Mouse (Mus musculus): ENCODE results near the gene Clba1. TPM values are rescaled to one million over a fixed set of nuclear protein-coding genes. Genes with fewer than 3 reads are reported as not detected.

The Clba1 gene
- polyA plus RNA-seq, 1 experiment from 2014 or later, result 16.5 TPM

DNA sequence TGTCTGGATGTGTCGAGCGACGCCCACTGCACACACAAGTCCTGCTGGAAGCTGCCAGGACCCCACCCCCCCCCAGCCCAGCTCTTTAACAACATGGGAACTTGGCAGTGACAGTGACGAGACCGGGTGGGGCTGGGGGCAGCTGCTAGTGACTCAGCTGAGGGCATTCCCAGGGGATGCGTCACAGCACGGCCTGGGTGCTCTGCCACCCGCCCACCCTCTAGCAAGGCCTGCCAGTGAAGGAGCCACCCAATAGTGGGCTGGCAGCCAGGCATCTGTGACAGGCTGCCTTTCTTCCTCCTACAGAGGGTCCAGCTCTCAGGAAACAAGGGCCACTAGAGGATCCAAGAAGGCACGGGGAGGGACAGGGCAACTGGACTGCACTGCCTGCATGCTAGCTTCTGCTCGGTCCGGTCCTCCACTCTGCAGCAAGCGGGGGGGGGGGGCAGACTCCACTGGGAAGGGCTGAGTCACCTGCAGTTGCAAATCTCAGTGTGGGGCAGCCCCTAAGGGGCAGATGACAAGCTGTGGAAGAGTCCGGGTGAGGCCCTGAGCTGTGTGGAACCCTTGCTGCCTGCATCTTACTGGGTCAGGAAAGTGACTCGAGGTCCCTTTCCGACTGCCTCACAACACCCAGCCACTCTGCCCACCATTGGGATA, 10.9 kb upstream of the Clba1 start:
- Histone ChIP-seq H3K36me3 (no peaks in the 10 kb centered on the region), H3K27ac (no peak overlapping the region), H3K4me1 (peaks cover 20% of the 10 kb centered on the region), H3K9me3 (no peaks in the 10 kb centered on the region), H3K4me2 (replicated peaks) (no peak overlapping the region), H3K9ac (no peak overlapping the region), H3K27me3 (replicated peaks) (peaks cover 21% of the 10 kb centered on the region), H3K4me3 (no peak overlapping the region)
- 73% methylated on average over 15 of the region's 15 CpGs for WGBS
- ATAC-seq (ENCODE audit: low FRiP score, low read depth), result no peak

DNA sequence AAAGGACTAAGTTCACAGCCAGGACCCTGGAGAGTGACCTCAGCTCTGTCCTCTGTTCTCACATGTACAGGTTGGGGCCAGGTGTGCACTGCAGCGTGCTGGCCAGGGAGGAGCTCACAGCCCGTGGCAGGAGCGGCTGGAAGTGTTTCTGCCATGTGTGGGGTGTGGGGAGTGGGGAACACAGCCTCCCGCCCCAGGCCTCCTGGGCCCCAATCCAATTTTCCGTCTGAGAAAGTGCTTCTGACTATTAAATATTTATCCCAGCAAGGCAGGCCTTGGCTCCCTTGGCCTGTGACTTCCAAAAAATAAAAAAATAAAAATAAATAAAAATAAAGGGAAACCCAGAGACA, 10.4 kb upstream of the Clba1 start:
- no peak for ATAC-seq (ENCODE audit: low FRiP score, low read depth)
- H3K4me3 ChIP-seq, result no peak overlapping the region
- no peak overlapping the region for H3K4me2 ChIP-seq (replicated peaks)
- H3K9me3 ChIP-seq, result no peaks in the 10 kb centered on the region
- no peak overlapping the region for H3K9ac ChIP-seq
- WGBS, result 42% methylated on average over 5 of the region's 5 CpGs
- no peak overlapping the region for H3K27ac ChIP-seq
- peaks cover 26% of the 10 kb centered on the region for H3K27me3 ChIP-seq (replicated peaks)
- no peaks in the 10 kb centered on the region for H3K36me3 ChIP-seq
- H3K4me1 ChIP-seq, result peaks cover 25% of the 10 kb centered on the region

DNA sequence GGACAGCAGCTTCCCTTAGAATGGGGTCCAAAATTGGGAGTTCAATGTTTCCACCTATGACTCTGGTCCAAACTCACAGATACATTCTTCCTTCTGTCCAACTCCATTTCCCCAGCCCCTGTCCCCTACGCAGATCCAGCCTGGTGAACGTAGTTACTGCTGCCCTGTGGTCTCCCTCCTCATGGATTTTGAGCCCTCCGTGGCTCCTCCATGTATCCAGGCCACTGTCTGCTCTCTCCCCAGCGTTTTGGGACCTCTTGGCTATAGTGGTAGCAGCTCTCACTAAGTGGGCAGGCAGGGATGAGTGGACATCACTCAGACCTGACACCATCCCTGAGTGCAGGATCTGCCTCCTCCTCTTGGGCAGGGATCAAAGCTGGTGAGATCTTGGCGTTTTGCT, 10.0 kb upstream of the Clba1 start:
- ATAC-seq (ENCODE audit: low FRiP score, low read depth), result no peak
- H3K27ac ChIP-seq, result no peak overlapping the region
- no peaks in the 10 kb centered on the region for H3K9me3 ChIP-seq
- H3K4me2 ChIP-seq (replicated peaks), result no peak overlapping the region
- peaks cover 30% of the 10 kb centered on the region for H3K27me3 ChIP-seq (replicated peaks)
- H3K36me3 ChIP-seq, result no peaks in the 10 kb centered on the region
- no peak overlapping the region for H3K9ac ChIP-seq
- 75% methylated on average over 5 of the region's 5 CpGs for WGBS
- peaks cover 25% of the 10 kb centered on the region for H3K4me1 ChIP-seq
- no peak overlapping the region for H3K4me3 ChIP-seq

DNA sequence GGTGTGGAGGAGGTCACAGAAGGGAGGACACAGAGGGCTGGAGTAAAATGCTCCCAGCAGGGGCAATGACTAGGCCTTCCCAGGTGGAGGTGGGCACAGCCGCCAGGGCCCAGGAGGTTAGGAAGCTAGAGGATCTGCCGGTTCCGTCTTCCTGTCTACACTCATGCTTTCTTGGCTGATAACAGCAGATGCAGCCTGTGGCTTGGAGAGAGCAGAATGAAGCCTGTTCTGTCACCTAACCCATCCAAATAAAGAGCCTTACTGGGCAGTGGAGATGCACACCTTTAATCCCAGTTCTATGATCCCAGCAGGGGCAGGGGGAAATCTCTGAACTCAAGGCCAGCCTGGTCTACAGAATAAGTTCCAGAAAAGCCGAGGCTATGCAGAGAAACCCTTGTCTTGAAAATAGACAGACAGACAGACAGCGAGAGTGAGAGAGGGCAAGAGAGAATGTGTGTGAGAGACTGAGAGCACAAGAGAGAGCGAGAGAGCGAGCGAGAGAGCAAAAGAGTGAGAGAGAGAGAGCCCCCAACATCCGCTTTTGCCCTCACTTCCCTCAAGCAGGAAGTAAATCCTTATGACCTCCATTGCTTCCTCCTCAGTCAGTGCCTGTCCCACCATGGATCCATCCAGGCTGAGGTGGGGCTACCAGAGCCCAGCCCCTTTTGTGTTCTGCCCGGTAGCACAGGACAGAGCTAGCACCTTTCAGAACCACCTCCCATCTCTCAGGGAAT, 9.3 kb upstream of the Clba1 start:
- Histone ChIP-seq H3K4me3 (no peak overlapping the region), H3K27ac (no peak overlapping the region), H3K9ac (no peak overlapping the region), H3K4me2 (replicated peaks) (no peak overlapping the region), H3K27me3 (replicated peaks) (peaks cover 30% of the 10 kb centered on the region), H3K9me3 (no peaks in the 10 kb centered on the region), H3K36me3 (no peaks in the 10 kb centered on the region), H3K4me1 (peaks cover 21% of the 10 kb centered on the region)
- no peak for ATAC-seq (ENCODE audit: low FRiP score, low read depth)
- 79% methylated on average over 10 of the region's 10 CpGs for WGBS

DNA sequence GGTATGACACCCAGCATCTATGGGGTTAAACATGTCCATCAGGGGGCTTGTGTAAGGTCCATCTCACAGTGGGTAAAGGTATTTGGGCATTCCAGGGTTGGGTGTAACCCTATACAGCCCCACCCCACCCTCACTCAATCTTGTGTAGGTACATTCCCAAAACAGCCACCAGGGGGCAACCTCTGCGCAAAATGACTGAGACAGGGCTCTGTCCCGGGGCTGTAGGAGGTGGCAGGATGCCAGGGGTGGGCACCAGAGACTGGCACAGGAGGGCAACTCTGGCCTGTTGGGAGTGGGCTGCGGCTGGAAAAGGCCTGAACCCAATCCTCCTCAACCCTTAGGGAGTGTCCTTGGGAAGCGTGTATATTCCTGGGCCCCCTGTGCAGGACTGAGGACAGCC, 8.3 kb upstream of the Clba1 start:
- Histone ChIP-seq H3K4me1 (peaks cover 19% of the 10 kb centered on the region), H3K4me2 (replicated peaks) (no peak overlapping the region), H3K9ac (no peak overlapping the region), H3K27ac (no peak overlapping the region), H3K36me3 (no peaks in the 10 kb centered on the region), H3K27me3 (replicated peaks) (peaks cover 36% of the 10 kb centered on the region), H3K9me3 (no peaks in the 10 kb centered on the region), H3K4me3 (no peak overlapping the region)
- 0 out of 2 replicates have a peak, but pooled peaks have one; percentile 14 for ATAC-seq (ENCODE audit: low FRiP score, low read depth)
- WGBS, result 14% methylated on average over 4 of the region's 4 CpGs

DNA sequence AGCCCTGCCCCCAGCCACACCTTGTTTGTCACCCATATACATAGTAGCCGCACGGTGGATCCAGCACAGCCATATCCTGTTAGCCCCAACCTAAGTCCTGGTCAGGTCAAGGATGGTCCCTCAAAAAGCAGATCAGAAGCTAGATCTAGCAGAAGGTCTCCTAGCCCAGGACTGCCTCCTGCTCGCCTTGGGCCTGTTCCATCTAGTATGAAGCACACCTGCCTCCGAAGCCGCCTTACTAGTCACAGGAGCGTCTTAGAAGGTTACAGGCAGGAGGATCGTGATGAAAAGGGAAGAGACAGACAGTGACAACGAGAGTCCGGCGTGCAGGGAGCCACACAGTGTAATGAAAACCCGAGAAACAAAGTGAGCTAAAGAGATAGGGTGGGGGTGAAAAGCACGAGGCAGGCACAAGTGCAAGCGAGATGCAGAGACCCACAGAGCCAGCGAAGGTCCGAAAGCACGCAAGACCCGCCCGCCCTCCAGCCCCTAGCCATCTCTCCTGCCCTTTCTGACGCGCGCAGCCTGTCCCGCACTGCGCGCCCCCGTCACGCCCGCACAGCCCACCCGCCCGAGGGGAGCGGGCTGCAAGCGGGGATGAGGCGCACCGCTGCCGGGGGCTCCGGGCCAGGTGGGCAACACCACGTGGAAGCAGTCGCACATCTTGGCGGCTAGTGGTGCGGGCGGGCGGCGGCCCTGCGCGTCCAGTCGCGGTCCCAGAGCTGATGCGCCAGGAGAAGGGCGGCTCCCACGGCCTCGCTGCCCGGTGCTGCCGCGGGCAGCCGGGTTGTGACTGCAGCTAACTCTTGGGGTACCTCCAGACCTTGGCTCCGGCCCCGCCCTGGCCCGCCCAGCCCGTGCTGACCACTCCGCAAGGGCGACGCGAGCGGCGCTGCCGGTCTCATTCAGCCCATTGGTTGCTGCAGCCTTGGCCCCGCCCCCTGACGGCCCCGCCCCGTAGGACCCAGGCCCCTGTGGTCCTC, 6.6 kb upstream of the Clba1 start, which contains the start of gene Ahnak2:
TSS of gene Ahnak2 (minus strand) at position 794 of the 983 bp plus-strand sequence.
- Histone ChIP-seq H3K4me2 (replicated peaks) (peak within 1 kb of the TSS; percentile 100), H3K9ac (peak within 1 kb of the TSS; percentile 62), H3K27ac (no peak within 1 kb of the TSS), H3K9me3 (no peaks in the 10 kb centered on the region), H3K36me3 (no peaks in the 10 kb centered on the region), H3K4me1 (peaks cover 19% of the 10 kb centered on the region), H3K27me3 (replicated peaks) (peaks cover 36% of the 10 kb centered on the region), H3K4me3 (peak within 1 kb of the TSS; percentile 54)
- peak; percentile 61 for ATAC-seq (ENCODE audit: low FRiP score, low read depth)
- 4% methylated on average over 68 of the region's 69 CpGs for WGBS

DNA sequence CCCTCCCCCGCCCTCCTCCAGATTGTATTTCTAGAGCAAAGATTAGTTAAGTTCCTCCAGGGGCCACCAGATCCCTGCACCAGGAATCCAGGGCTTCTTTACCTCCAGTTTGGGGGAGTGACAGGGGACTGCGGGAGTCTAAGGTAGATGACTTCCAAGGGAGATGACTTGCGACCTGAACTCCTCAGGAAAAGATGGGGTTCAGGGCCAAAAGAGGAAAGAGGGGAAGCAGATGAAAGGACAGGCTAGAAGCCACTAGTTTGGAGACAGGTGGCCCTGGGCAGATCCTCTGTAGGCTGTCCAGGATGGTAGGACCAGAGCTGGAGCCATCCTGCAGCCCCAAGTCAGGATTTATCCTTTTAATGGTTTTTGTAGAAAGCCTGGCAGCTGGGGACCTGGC, 5.8 kb upstream of the Clba1 start:
- Histone ChIP-seq H3K4me2 (replicated peaks) (peak overlapping the region; percentile 100), H3K9me3 (no peaks in the 10 kb centered on the region), H3K27ac (no peak overlapping the region), H3K4me3 (no peak overlapping the region), H3K36me3 (no peaks in the 10 kb centered on the region), H3K27me3 (replicated peaks) (peaks cover 36% of the 10 kb centered on the region), H3K9ac (no peak overlapping the region), H3K4me1 (peaks cover 19% of the 10 kb centered on the region)
- WGBS, result 23% methylated on average over 3 of the region's 3 CpGs
- no peak for ATAC-seq (ENCODE audit: low FRiP score, low read depth)

DNA sequence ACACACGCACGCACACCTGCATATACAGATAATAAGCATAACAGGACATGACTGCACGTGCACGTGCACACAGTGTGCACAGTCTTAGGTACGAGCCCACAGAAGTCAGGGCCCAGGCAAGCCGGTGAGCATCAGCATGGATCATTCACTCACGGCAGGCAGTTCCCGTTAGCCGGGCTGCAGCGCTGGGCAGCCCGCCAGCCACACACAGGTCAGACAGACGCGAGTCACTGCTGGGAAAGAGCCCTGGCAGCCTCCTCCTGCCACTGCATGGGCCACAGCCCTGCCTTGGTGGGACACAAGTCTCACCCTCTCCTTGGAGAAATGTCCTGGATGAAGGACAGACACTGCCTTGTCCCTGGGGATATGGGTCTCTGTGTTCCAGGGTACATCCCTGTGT, 4.7 kb upstream of the Clba1 start:
- ATAC-seq (ENCODE audit: low FRiP score, low read depth), result no peak

DNA sequence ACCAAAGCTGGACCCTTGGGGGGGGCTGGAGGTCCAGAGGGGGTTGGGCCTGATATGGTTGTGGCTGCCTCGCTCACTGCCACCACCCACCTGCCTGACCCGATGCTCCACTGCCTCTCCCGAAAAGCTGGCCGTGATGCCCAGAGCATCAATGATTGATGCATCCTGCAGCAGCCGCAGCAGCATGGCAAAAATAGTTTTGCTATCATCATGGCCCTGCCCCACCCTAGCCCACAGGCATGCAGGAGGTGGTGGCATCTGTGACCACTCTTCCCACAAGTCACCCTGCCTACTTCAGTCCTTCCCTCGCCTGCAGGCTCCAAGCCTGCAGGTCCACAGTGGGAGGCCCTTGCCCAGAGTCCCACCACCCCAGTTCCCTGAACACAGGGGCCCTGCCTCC, 2.7 kb upstream of the Clba1 start:
- no peak for ATAC-seq (ENCODE audit: low FRiP score, low read depth)
- Histone ChIP-seq H3K4me2 (replicated peaks) (no peak overlapping the region), H3K27me3 (replicated peaks) (peaks cover 26% of the 10 kb centered on the region), H3K4me1 (peaks cover 37% of the 10 kb centered on the region), H3K36me3 (no peaks in the 10 kb centered on the region), H3K27ac (no peak overlapping the region), H3K9ac (no peak overlapping the region), H3K9me3 (no peaks in the 10 kb centered on the region), H3K4me3 (no peak overlapping the region)
- 76% methylated on average over 6 of the region's 6 CpGs for WGBS

More for the DNA sequence above, 4.7 kb upstream of the Clba1 start:
- Histone ChIP-seq H3K9ac (no peak overlapping the region), H3K9me3 (no peaks in the 10 kb centered on the region), H3K27me3 (replicated peaks) (peaks cover 33% of the 10 kb centered on the region), H3K27ac (no peak overlapping the region), H3K4me3 (no peak overlapping the region), H3K4me1 (peaks cover 27% of the 10 kb centered on the region), H3K4me2 (replicated peaks) (no peak overlapping the region), H3K36me3 (no peaks in the 10 kb centered on the region)
- 51% methylated on average over 13 of the region's 13 CpGs for WGBS

DNA sequence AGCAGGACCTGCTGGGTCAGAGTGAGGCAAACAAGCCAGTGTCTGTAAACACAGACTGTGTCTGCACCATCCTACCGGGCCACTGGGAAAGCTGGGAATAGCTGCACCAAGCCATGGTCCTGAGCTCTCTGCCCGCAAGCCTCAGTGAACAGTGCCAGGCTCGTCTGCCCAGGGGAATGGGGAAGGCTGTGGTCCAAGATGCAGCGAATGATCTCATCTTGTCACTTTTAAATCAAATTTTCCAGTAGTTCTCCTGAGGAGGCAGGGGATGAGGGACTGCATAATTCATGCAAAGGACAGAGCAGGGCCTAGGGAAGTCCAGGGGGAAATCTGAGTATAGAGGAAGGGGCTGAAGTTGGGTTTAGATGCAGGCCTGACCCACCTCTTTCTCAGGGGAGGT, 941 bp upstream of the Clba1 start:
- Histone ChIP-seq H3K9ac (no peak overlapping the region), H3K27ac (no peak overlapping the region), H3K4me1 (peaks cover 24% of the 10 kb centered on the region), H3K27me3 (replicated peaks) (peaks cover 15% of the 10 kb centered on the region; the same call in 1 of the 2 replicates), H3K4me3 (no peak overlapping the region), H3K4me2 (replicated peaks) (no peak overlapping the region), H3K9me3 (no peaks in the 10 kb centered on the region), H3K36me3 (peaks cover 7% of the 10 kb centered on the region; the same call in 1 of the 2 replicates)
- ATAC-seq (ENCODE audit: low FRiP score, low read depth), result no peak
- 81% methylated on average over 4 of the region's 4 CpGs for WGBS

DNA sequence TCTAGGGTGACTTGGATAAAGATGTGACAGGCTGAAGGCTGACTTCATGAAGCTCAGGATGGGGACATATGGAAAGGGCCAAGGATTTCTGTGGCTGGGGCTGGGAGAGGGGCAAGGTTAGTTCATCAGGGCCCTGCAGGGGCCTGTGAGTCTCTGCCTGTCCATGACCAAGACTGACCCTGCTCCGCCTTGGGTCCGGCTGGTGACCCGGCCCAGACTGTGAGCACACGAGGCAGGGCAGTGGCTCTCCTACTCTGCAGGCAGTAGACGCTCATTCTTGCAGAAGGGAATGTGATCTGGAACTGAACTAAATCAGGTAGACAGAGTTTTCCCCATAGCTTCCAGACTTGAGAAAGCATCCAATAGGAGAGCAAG, 538 bp upstream of the Clba1 start:
- peaks cover 11% of the 10 kb centered on the region; the same call in 1 of the 2 replicates for H3K27me3 ChIP-seq (replicated peaks)
- peaks cover 20% of the 10 kb centered on the region for H3K4me1 ChIP-seq
- ATAC-seq (ENCODE audit: low FRiP score, low read depth), result peak; percentile 51
- H3K27ac ChIP-seq, result peak overlapping the region; percentile 42; the same call in 1 of the 2 replicates
- H3K9me3 ChIP-seq, result no peaks in the 10 kb centered on the region
- 71% methylated on average over 5 of the region's 5 CpGs for WGBS
- peaks cover 9% of the 10 kb centered on the region; the same call in 1 of the 2 replicates for H3K36me3 ChIP-seq
- H3K9ac ChIP-seq, result peak overlapping the region; percentile 60
- peak overlapping the region; percentile 92 for H3K4me2 ChIP-seq (replicated peaks)
- H3K4me3 ChIP-seq, result peak overlapping the region; percentile 62

DNA sequence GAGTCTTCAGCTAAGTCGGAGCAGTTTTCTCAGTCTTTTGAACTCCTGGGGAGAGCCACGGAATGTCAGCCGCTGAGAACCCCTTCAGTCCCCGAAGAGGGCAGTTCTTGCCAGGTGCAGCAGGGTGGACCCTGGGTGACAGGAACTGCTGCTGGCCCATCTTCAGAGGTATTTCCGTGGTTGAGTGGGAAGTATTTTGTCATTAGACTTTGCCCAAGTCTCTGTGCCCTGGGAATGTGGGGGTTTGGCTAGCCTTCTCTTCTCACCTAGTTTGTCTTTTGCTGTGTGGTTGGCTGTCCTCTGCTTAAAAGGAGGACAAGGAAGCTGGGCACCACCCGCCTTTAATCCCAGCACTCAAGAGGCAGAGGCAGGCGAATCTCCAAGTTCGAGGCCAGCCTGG, 904 bp downstream of the Clba1 start:
- Histone ChIP-seq H3K9me3 (no peaks in the 10 kb centered on the region), H3K4me1 (peaks cover 18% of the 10 kb centered on the region), H3K4me3 (peak overlapping the region; percentile 62), H3K4me2 (replicated peaks) (peak overlapping the region; percentile 92), H3K27me3 (replicated peaks) (peaks cover 6% of the 10 kb centered on the region; the same call in 1 of the 2 replicates), H3K9ac (peak overlapping the region; percentile 60), H3K36me3 (peaks cover 20% of the 10 kb centered on the region), H3K27ac (no peak overlapping the region)
- ATAC-seq (ENCODE audit: low FRiP score, low read depth), result no peak
- 21% methylated on average over 8 of the region's 8 CpGs for WGBS

Measured in neural tube, embryonic 12.5 days (tissue).